Mouse (Mus musculus) midbrain, postnatal 0 days (tissue): ENCODE data around the gene Lmbr1l. TPM values are rescaled to one million over a fixed set of nuclear protein-coding genes. Genes with fewer than 3 reads are reported as not detected.

Source experiments
- ATAC-seq: fragments of 200-750 bp; cut with Nextera tagmentation; 2 replicates; pipeline ENCODE4 v1.8.0; 2017; ENCODE audit warnings: moderate number of reproducible peaks, mild to moderate bottlenecking, moderate TSS enrichment, moderate library complexity; ENCODE audit not compliant: low FRiP score
- DNase-seq: peaks from one replicate; pipeline ENCODE4 v3.0.0-alpha.2; 2015; ENCODE audit warnings: low spot score
- H3K27ac ChIP-seq: fragments of 300-500 bp; sonication (generic); 2 replicates; pipeline ENCODE4 v1.5.1; 2014; ENCODE audit warnings: low read depth, mild to moderate bottlenecking, low read length, mixed read lengths
- H3K27me3 ChIP-seq: fragments of 300-500 bp; sonication (generic); 2 replicates; pipeline ENCODE4 v1.6.1; 2014; ENCODE audit warnings: low read length, control low read depth, mixed read lengths; ENCODE audit not compliant: insufficient read depth
- H3K36me3 ChIP-seq: fragments of 300-500 bp; sonication (generic); 2 replicates; pipeline ENCODE4 v1.6.1; 2014; ENCODE audit warnings: low read length, control low read depth, mixed read lengths; ENCODE audit not compliant: insufficient read depth
- H3K4me1 ChIP-seq: fragments of 300-500 bp; sonication (generic); 2 replicates; pipeline ENCODE4 v1.6.1; 2014; ENCODE audit warnings: mild to moderate bottlenecking, control low read depth, antibody characterized with exemption, low read length, mixed read lengths; ENCODE audit not compliant: insufficient read depth
- H3K4me2 ChIP-seq: fragments of 300-500 bp; sonication (generic); 2 replicates; pipeline ENCODE4 v1.6.1; 2014; ENCODE audit warnings: low read depth, mild to moderate bottlenecking, low read length, mixed read lengths; ENCODE audit not compliant: poor library complexity, severe bottlenecking
- H3K4me3 ChIP-seq: fragments of 300-500 bp; sonication (generic); 2 replicates; pipeline ENCODE4 v1.5.1; 2014; ENCODE audit warnings: low read depth, mild to moderate bottlenecking, low read length, moderate library complexity
- H3K9ac ChIP-seq: fragments of 300-500 bp; sonication (generic); replicated peaks from 2 replicates; pipeline ENCODE4 v1.6.1; 2014; ENCODE audit warnings: mild to moderate bottlenecking, low read length, moderate library complexity, mixed read lengths; ENCODE audit not compliant: poor library complexity, severe bottlenecking
- H3K9me3 ChIP-seq: fragments of 300-500 bp; sonication (generic); 2 replicates; pipeline ENCODE4 v1.6.1; 2016; ENCODE audit warnings: low read length, control low read depth
- CTCF ChIP-seq: IDR thresholded peaks from 2 replicates; pipeline ENCODE4 v1.5.1; 2016; ENCODE audit warnings: antibody characterized with exemption, mild to moderate bottlenecking
- WGBS: fragments of 180-500 bp; shearing (Covaris S2); extraction: QIAGEN DNeasy Blood & Tissue Kit; methylation state at CpG from one replicate; pipeline ENCODE4 v1.1.7; 2014; 5-methylcytosine and 5-hydroxymethylcytosine counted together
- polyA plus RNA-seq: library from polyadenylated mRNA; unstranded; fragments of >200 nt; fragmentation: Nextera tagmentation; extraction: Ambion mirVana; gene quantifications from 2 replicates; pipeline ENCODE4 v1.2.1, GENCODE M21; 2015
- total RNA-seq: library from RNA; depleted of rRNA; stranded (reverse); fragments of >200 nt; gene quantifications from 2 replicates; pipeline ENCODE4 v1.2.3, GENCODE M21; 2014

Gene Lmbr1l
- total and polyA plus RNA-seq, 2 experiments from 2014 or later = 19.6 to 46.0 TPM

DNA sequence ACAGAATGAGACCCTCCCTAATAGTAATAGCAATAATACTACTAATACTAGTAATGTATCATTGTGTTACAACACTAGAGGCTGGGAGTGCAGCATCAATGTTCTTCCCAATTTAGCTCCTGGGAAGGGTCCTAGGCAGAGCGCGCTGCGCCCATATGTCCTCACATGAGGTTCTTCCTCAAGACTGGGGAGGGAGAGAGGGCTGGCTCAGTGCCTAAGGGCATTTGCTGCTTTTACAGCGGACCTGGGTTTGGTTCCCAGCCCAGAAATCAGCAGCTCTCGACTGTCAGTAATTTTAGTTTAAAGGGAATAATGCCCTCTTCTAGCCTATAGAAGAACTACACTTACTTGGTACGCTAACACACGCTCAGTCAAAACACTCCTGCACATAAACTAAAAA lies 30.5 kb downstream of the Lmbr1l start:
- ATAC-seq = no peak
- WGBS = 85% methylated on average over 7 of the region's 7 CpGs

DNA sequence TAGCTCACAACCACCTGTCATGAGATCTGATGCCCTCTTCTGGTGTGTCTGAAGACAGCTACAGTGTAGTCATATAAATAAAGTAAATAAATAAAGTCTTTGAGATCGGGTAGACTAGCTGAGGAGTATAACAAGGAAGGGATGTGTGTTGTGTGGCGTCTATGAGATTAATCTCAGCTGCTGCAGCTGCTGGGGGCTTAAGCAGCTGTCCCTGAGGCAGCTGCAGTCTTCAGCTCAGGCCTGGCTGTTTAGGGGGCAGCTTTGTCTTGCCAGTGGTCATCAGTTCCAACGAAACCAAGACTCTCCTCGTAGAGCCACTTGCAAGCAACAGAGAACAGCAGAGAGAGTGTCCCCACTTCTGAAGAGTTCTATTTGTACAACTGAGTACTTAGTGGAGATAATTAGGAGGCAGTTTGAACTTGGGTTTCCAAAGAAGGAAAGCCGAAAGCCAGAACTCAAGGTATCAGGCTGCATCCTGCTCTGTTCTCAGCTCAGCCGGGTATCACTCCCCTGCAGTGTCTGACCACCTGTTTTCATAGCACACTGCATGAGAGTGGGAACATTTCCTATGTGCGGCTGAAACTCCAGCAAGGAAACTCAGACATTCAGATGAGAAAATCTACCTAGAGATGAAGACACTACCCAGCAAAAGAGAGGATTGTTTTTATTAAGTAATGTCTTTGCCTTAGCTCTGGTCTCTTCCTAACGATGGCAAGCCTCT lies 31.2 kb downstream of the Lmbr1l start:
- H3K36me3 ChIP-seq = no peaks in the 10 kb centered on the region
- H3K9ac ChIP-seq = no peak overlapping the region
- no peak overlapping the region for H3K4me3 ChIP-seq
- TF ChIP-seq CTCF = no peak
- H3K27me3 ChIP-seq = no peaks in the 10 kb centered on the region
- ATAC-seq (no peak), DNase-seq (no peak)
- 65% methylated on average over 8 of the region's 8 CpGs for WGBS
- no peaks in the 10 kb centered on the region for H3K4me1 ChIP-seq
- no peaks in the 10 kb centered on the region for H3K9me3 ChIP-seq
- H3K4me2 ChIP-seq = no peak overlapping the region
- H3K27ac ChIP-seq = no peak overlapping the region

More for the DNA sequence above, 30.5 kb downstream of the Lmbr1l start:
- Histone ChIP-seq H3K9me3 (no peaks in the 10 kb centered on the region), H3K9ac (no peak overlapping the region), H3K4me2 (no peak overlapping the region), H3K27me3 (no peaks in the 10 kb centered on the region), H3K36me3 (no peaks in the 10 kb centered on the region), H3K27ac (no peak overlapping the region), H3K4me3 (no peak overlapping the region), H3K4me1 (no peaks in the 10 kb centered on the region)
- TF ChIP-seq CTCF = no peak
- no peak for DNase-seq

- no peak overlapping the region for H3K9ac ChIP-seq
- no peaks in the 10 kb centered on the region for H3K27me3 ChIP-seq
- ATAC-seq = no peak
- TF ChIP-seq CTCF = no peak
- WGBS = 85% methylated on average over 1 of the region's 1 CpGs
- 0 out of 2 replicates have a peak, but pooled peaks cover 2% of the 10 kb centered on the region for H3K4me1 ChIP-seq
- H3K27ac ChIP-seq = no peak overlapping the region
- H3K4me2 ChIP-seq = no peak overlapping the region
- no peaks in the 10 kb centered on the region for H3K9me3 ChIP-seq
- DNase-seq = no peak
- no peak overlapping the region for H3K4me3 ChIP-seq
- no peaks in the 10 kb centered on the region for H3K36me3 ChIP-seq
These were observed 33.9 kb downstream of the Lmbr1l start for GRCm38 (mm10) chr15:98884106-98884505.

GRCm38 (mm10) chr15:98883661-98884060 lies 34.4 kb downstream of the Lmbr1l start:
- ATAC-seq = no peak
- H3K27ac ChIP-seq = no peak overlapping the region
- no peak overlapping the region for H3K9ac ChIP-seq
- no peak for TF ChIP-seq CTCF
- H3K4me2 ChIP-seq = no peak overlapping the region
- no peak overlapping the region for H3K4me3 ChIP-seq
- no peaks in the 10 kb centered on the region for H3K9me3 ChIP-seq
- no peaks in the 10 kb centered on the region for H3K36me3 ChIP-seq
- no peaks in the 10 kb centered on the region for H3K27me3 ChIP-seq
- H3K4me1 ChIP-seq = 0 out of 2 replicates have a peak, but pooled peaks cover 2% of the 10 kb centered on the region
- DNase-seq = no peak

DNA sequence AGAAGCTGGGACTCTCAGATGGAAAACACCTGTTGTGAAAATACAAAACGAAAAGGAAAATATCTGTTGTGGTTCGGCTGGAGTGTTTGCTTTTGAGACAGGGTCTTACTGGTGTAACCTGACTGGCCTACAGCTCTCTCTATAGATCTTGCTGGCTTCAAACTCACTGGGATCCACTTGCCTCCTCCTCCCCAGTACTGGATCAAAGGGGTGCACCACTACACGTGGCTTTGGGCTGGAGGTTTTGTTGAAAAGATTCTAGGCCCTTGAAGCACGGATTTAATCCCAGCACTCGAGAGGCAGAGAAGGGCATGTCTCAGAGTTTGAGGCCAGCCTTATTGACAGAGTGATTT lies 36.4 kb downstream of the Lmbr1l start:
- Histone ChIP-seq H3K4me1 (0 out of 2 replicates have a peak, but pooled peaks cover 2% of the 10 kb centered on the region), H3K27me3 (no peaks in the 10 kb centered on the region), H3K4me2 (peak overlapping the region; percentile 71), H3K9ac (no peak overlapping the region), H3K36me3 (no peaks in the 10 kb centered on the region), H3K4me3 (peak overlapping the region; percentile 51), H3K27ac (no peak overlapping the region), H3K9me3 (no peaks in the 10 kb centered on the region)
- 5% methylated on average over 5 of the region's 5 CpGs for WGBS
- ATAC-seq (peak; percentile 29; the same call in 1 of the 2 replicates), DNase-seq (no peak)
- no peak for TF ChIP-seq CTCF

- under 1% methylated on average over 46 of the region's 48 CpGs for WGBS
- Histone ChIP-seq H3K4me3 (peak overlapping the region; percentile 51), H3K4me2 (peak overlapping the region; percentile 71), H3K4me1 (0 out of 2 replicates have a peak, but pooled peaks cover 2% of the 10 kb centered on the region), H3K9ac (peak overlapping the region; percentile 69), H3K27ac (peak overlapping the region; percentile 78), H3K27me3 (no peaks in the 10 kb centered on the region), H3K9me3 (no peaks in the 10 kb centered on the region), H3K36me3 (no peaks in the 10 kb centered on the region)
- peak; percentile 97 for DNase-seq
- ATAC-seq = peak; percentile 96
- peak; percentile 65 for TF ChIP-seq CTCF
These were observed 36.9 kb downstream of the Lmbr1l start for GRCm38 (mm10) chr15:98880978-98881655.
